Mouse (Mus musculus): ENCODE results near the gene Prpf38b.

Gene Prpf38b

DNA sequence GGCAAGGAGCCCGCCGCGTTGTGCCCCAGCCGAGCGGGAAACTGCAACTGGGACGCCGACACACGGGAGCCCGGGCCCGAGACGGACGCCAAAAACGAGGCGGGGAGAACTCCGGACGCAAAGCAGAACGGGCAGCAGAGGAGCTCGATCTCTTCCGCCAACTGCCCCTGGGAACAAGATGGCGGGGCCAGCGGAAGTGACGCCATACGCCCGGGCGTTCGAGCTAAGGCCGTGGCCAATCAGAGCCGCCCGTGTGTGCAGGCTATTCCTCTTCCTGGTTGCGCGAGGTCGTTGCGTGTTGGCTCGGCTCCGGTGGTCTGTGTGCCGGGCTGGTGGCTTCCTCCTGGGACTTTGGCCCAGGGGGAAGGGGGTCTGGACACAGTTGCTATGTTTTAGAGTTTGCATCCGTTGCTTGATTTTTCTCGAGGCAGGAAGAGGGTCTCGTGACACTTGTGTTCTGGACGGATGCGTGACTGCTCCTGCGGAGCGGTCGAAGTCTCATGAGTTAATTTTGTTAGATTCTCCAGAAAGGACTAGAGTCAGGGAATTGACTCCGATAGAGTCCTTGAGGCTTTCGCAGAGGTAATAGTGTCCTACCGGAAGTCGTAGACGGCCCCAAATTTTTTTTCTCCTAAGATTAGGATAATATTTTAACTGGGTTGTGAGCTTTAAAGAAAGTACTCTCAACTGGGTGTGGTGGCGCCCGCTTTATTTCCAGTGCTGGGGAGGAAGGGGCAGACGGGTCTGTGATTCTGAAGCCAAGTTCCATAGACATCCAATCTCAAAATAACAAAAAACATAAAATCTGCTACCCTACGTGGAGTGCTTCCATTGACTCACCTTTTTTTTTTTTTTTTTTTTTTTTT, at the start of gene Prpf38b:
Prpf38b (minus strand) TSS at position 180 of the 866 bp plus-strand sequence.
- peak; percentile 81 to 91 for DNase-seq (ENCODE audit: low spot score in 2 of 2)

DNA sequence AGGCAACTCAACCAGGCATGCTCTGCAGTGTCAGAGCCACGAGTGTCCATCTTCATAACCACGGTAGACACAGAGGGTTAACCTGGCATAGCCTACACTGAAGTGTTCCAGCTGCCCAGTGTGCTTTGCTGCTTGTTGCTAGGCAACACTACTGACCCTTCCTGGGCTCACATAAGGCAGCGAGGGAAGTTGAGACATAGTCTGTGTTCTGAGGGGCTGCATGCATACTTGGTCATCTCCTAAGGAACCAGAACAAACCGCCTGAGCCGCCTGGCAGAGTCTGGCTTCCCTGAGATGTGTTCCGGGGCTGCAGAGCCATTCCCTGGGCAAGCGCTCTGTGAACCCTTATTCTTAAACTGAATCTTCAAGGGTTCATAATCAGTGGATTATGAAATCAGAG, 49.7 kb upstream of the Prpf38b start:
- no peak for DNase-seq (ENCODE audit: low spot score in 2 of 2)

DNA sequence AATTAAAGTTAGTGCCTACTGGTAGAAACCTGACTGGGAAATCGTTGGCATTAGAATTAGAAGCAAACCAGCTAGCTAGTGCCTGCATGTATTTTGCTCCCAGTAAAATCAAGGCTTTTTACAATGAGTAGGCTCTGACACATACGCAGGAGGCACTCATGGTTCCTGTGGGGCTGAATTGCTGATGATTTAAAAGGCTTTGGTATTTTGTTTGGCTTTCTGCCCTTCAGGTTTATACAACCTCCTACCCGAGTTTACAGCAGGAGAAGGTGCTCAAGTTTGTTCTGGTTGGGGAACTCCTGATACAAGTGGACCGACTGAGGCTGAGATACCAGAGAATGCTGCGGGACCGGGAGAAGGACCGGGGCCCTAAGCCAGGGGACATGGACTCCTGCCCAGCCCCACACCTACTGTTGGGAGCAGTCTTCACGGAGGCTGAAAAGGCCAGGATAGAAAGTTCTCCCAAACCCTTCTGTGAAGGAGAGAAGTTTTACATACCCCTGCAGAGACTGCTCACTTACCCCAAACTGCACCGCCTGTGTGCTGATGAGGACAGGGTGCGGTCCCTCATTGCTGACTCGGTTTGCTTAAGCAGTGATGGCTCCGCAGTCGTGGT, 48.3 kb upstream of the Prpf38b start:
- no peak for DNase-seq (ENCODE audit: low spot score in 2 of 2)

DNA sequence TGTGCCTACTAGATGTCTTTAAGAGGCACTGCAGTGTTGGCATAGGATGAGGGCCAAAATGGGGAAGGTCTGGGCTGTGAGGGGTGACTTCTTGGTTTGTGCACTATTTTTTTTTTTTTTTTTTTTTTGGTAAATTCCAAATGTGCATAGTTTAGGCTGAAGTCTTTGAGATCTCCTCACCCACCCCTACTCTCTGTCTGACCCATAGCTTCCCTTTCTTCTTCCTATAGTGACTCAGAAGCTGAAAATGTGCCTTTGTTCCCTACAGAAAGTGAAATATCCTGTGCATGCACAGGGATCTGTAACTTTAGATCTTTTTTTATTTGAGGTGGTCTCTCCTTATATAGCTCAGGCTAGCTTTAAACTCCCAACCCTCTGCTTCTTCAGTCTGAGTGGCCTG, 46.4 kb upstream of the Prpf38b start:
- no peak for DNase-seq (ENCODE audit: low spot score in 2 of 2)

DNA sequence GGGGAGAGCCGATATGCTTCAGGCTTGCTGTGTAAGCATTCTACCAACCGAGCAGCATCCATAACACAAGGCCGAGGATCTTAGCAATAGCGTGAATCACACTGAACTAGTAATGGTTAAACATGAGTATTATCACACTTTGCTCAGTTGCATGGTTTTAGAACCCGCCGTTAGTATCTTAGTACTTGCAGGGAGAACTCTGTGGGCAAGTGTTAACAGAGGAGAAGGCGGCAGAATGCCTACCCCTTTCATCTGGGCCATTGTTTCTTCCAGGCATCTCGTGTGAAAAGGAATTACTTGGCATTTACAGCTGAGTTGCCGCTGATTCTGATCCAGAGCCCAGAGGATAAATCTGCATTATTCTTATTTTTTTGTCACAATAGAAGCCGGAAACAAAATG, 29.5 kb upstream of the Prpf38b start:
- no peak for DNase-seq (ENCODE audit: low spot score in 2 of 2)

DNA sequence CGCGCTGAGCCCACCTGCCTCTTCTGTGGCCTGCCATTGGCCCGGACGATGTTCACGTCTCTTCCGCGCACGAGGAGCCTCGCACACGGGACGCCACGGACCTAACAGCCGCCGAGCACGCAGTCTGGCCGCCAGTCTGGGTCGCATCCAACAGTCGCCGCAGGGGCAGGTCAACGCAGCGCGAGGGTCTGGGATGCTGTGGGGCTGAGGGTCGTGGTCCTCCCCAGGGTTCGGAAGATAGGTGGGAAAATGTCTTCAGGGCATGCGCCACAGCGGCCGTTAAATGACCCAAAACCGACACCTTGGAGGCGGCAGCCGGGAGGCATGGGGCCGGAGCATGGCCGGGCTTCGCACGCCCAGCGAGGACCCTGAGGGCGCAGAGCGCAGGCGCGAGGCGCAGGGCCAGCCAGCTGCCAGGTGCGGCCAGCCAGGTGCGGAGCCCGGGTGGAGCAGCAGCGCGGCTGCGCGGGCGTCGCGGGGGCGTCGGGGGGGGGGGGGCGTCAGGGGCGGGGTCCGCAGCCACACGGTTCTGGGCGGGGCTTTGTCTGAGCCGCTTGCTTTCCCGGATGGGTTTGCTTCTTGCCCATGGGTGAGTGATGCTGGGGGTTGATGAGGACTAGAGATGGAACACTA, 28.6 kb upstream of the Prpf38b start, which contains the start of gene Gm9857:
Gm9857 (minus strand) TSS at position 445 of the 633 bp plus-strand sequence.
- no peak for DNase-seq (ENCODE audit: low spot score in 2 of 2)

DNA sequence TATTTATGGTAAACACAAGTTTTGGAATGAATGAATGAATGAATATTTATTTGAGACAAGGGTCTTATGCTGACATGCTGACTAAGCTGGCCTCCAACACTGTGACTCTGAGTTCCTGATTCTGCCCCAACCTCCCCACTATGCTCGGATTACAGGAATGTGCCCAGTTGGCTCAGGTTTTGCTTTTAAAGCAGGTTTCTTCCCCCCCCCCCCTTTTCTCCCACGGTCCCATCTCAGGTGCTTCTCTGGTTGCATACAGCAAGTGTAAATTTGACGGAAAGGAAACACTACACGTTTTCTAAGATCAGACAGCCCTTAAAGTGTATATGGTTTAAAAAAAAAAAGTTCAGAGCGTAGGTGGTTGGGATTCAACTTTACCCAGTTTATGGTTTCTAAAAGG, 28.0 kb upstream of the Prpf38b start, which contains the start of gene Henmt1:
Henmt1 (plus strand) TSS at position 301 of the 400 bp plus-strand sequence.
- DNase-seq (ENCODE audit: low spot score in 2 of 2), result no peak

DNA sequence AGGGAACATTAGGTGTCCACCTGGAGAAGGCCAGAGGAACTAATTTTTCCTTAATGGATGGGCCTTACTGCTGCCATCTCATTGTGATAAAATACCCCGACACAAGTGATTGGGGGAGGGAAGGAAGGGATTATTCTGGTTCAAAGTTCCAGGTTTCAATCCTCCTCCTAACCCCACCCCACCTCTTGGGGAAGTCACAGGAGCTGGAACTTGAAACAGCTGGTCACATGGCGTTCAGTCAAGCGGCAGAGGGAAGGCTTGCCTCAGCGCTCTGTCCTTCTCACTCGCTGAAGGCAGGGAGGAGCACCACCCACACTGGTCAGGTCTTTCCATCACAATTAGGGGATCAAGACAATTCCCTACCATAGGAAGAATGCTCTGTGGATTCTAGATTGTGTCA, 27.2 kb upstream of the Prpf38b start:
- DNase-seq (ENCODE audit: low spot score in 2 of 2), result no peak

DNA sequence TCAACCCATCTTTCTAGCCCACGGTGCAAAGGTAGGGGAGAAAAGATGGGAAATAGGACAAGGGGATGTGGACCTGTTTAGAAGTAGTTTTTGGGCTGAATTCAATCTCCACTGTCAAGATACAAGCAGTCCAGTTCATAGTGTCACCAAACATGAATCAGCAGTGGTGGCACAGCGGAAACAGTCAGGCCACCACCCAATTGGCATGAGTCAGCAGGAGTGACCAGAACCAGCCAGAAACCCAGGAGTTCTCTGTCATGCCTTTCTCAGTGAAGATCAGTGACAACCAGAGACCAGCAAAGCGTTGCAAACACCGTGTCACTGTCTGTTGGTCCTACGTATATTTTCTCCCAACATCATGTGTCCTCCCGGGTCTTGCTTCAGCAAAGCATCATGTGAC, 22.0 kb upstream of the Prpf38b start:
- no peak for DNase-seq (ENCODE audit: low spot score in 2 of 2)

DNA sequence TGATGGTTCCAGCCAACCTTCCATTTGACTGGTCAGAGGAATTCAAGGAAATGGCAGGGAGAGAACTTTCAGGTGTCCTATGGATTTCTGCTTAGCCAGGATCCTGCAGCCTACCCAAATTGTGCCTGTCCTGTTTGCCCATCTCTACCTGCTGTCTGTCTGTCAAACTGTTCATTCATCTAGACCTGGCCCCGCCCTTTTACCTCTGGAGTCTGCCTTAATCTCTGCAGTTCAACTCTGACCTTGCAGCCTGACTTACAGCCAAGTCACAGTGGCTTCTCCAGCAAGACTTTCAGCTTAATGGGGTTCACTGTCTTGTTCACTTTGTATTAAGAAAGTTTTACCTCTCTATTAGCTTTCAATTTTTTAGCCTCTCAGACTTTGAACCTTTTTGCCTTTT, 14.8 kb upstream of the Prpf38b start:
- no peak for DNase-seq (ENCODE audit: low spot score in 2 of 2)

DNA sequence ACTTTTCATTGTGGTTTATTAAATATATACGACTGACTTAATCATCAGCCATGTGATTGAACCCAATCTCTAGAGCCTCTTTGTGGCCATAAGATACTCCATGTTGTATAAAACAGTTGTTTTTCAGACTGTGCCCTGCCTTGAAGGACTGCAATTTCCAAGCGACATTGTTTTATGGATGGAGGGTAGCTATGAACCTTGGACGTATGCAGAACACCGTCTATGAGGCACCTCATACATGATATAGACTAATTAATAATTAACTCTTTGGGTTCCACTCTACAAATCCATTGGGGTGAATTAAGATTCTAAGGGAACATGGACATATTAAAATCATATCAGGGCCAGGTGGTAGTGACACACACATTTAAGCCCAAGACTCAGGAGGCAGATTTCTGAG, 14.2 kb upstream of the Prpf38b start:
- no peak for DNase-seq (ENCODE audit: low spot score in 2 of 2)

DNA sequence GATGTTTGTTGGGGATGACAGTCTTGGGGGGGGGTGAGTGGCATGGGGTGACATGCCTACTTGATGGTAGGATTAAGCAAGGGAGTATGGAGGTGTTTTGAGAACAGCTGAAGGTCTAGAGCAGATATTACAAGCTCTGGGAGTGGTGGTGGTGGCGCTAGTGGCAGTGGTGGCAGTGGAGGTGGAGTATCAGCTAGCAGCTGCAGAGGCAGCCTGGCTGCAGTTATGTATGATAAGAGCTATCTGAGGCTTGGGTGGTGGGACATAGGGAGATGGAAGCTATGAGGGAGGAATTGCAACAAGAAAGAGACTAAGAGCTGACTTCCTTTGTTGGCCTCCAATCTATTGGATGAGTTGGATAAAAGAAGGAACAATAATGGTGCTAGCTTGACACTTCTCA, 10.3 kb upstream of the Prpf38b start:
- no peak for DNase-seq (ENCODE audit: low spot score in 2 of 2)

DNA sequence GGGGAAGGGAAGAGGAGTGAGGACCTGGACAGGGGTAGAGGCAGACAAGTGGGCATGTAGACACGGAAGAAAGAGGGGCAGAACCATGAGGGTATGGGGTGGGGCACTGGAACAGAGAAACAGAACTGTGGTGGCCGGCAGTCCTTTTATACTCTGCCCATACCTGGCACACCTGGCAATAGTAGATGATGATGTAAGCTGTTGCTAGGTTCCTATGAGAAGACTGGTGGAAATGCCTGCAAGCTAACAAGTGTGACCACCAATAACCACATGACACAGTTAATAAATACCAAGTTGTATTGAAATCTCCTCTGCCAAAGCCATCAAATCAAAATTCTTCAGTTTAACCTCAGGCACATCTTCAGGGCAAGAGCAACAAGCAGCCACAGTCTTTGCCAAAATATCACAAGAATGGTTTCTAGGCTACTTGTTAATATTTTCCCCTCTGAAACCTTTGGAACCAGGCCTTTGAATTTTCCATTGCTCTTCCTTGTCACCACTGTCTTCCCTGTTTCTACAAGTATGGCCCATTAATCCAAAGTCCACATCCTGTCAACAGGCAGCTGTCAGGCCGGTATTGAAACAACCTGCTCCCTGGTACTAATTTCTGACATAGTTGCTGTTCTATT, 9.0 kb upstream of the Prpf38b start:
- DNase-seq (ENCODE audit: low spot score in 2 of 2), result no peak

DNA sequence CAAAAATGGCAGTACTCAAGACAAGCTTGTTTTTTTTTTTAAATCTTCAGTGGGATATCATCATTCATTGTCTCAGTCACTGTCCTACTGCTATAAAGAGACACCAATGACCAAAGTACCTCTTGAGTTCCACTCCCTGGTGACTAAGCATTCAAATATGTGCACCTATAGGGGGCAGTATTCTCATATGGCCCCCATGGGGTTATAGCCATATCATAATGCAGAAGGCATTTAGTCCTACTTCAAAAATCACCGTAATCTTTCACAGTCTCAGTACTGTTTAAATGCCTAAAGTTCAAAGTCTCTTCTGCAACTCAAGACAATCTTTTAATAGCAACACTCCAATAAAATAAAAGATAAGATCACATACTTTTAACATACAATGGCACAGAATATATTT, 7.3 kb upstream of the Prpf38b start:
- DNase-seq (ENCODE audit: low spot score in 2 of 2), result no peak

DNA sequence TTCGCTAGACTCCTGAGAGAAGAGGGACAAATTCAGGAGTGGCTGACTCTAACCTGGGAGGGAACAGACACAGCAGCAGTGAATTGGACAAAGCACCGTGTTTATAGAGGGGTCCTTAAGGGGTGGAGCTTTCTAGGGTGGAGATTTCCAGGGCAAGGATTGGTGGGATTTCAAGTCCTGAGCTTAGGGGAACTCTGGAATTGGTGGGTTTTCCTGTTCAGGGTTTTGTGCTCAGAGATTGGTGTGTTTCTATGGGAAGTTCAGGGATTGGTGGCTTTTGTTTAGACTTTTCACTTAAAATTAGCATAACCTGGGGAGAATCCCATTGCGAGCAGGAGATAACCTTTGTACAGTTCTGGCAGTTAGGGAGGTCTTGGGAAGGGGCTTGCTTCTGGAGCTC, 6.5 kb upstream of the Prpf38b start:
- DNase-seq (ENCODE audit: low spot score in 2 of 2), result no peak

DNA sequence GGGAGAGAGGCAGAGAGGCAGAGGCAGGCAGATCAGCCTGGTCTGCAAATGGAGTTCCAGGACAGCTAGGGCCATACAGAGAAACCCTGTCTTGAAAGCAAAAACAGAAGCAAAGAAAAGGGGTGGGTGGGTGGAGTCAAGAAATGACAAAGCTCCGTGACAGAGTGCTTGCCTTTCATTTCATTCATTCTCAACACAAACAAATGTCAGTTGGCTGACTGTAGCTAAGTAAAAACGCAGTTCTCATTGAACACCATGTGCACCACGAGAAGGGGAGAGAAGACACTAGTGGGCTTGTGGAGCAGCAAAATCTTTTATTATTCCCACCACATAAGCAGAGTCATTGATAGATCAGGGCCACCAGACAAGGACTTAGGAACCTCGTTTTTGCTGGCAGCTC, 5.3 kb upstream of the Prpf38b start:
- no peak for DNase-seq (ENCODE audit: low spot score in 2 of 2)

DNA sequence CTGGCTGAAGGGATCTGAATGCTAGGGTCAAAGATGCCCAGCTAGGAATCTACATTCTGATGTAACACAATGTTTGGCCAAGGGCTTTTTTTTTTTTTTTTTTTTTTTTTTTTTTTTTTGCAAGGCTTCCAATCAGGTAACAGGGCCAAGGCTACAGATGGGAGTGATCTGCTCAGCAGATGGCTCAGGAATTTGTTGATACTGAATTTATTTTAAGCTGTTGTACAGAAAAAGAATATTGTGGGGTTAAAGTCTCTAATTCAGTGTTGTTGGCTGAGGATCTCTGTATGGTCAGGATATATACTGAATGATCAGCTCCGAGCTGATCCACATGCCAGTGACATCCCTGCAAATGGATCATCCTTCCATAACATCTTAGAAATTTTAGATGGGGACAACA, 4.5 kb upstream of the Prpf38b start:
- no peak for DNase-seq (ENCODE audit: low spot score in 2 of 2)

DNA sequence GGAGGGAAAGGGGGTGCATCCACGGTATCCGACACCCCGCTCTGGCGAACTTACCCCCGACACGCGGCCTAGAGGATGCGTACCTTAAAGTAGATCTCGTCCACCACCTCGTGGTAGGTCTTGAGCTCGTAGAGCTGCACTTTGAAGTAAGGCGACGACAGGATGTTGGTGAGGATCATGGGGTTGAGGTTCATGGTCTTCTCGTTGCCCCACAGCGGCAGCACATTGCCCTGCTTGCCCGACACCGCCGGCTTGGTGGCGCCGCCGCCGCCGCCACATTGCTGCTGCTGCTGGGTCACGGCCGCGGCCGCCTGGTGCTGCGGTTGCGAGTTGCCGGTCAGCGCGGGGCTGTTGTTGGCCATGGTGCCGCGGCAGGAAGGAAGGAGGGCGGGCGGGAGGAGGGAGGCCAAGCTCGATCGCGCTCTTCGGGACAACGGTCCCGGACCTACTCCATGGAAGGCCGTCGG, 413 bp downstream of the Prpf38b start:
- DNase-seq (ENCODE audit: low spot score in 2 of 2), result peak in 1 of 2 experiments; percentile 21

DNA sequence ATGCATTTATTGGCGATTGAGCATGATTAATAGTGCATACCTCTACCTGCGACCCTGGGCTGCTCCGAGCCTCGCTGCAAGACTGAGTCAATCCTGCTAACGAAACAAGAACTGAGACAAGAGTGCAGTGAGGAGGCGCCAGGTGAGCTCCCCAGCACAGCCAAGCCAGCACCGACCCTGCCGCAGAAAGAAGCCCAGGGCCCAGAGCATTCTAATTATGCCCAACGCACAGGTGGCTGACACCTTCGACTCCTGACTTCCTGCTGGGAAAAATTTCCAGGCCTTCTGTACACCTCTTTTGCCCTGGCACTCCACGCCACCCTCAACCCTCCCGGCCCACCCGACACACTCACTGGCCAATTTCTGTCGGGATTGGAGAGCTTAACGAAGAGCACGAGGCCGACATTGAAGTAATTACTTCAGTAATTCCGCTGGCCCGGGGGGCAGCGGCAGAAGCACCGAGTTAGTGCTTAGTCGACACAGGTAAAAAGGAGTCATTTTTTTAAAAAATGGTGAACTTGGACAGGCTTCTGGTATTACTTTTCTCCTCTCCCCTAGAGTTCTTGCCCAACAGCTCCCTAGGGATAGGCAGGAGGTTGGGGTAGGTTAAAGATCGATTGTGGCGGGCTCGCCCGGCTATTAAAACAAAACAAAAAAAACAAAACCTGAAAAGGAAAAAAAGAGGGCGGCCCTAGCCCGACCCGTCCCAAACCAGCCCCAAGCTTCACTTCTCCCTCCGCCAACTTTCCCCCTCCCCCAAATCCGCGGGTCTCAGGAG, 1.0 kb downstream of the Prpf38b start:
- no peak for DNase-seq (ENCODE audit: low spot score in 2 of 2)

DNA sequence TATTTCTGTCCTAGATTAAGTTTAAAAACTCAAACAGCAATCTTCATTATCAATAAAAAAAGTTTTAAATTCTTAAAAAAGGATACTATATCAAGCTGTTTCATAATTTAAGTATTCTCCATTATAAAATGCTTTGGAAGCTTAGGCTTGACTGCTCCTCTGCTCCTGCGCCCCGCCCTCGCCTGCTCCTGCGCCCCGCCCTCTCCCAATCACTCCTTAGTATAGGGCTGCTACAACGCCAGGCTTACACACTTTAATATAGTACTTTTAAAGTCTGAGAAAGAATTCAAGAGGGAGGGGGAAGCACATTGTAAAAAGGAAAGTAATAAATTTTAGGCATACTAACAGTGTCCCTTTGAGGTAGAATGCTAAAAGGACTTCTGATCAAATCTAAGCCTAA, 8.6 kb downstream of the Prpf38b start:
- DNase-seq (ENCODE audit: low spot score in 2 of 2), result no peak

DNA sequence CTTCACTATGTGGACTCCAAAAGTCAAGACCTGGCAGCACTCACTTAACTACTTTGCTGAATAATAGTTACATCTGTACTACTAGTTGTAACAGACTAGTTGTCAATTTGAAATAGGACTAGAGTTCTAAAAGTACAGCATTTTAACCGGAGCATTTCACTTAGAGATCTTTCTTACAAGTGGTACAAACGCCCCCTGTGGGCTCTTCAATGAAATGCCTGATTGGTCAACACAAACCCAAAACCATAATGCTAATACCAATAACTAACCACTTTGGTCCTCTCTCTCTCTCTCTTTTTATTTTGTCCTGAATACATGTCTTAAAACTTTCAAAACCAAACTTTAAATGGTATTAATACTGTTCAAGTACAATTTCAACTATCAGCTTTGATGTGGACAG, 9.5 kb downstream of the Prpf38b start:
- no peak for DNase-seq (ENCODE audit: low spot score in 2 of 2)
